Mouse (Mus musculus) T-helper 2 cell (primary cell): ENCODE results near the gene Dglucy.
"Not testable (repeated sequence)": the region's sequence is repeated elsewhere in the genome, so short reads cannot be mapped to it uniquely, and the experiment has no call there.

Experiments used
- in situ Hi-C: fragments of 300-600 bp; cut with MboI, MseI; formaldehyde crosslinking; loops from one replicate; pipeline ENCODE4 v1.15.1; 2025; ENCODE audit warnings: high pct_unique_total_duplicates

Dglucy gene

DNA sequence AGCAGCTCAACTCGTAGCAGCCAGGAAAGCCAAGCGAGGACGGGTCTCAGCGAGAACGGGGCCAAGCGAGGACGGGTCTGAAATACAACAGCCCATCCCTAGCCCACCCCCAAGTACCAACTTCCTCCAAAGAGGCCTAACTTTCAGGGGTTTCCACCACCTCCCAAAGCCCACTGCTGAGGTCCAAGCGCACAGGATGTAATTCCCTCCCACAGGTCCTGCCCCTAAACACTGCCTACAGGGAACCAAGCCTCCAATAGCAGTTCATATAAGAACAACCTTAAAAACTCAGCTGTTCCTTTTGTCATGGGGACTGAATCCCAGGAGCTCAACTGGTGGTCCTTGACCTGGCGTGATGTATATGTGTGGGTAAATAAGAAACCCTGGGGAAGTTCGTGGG, 1.6 kb downstream of the Dglucy start:
- in situ Hi-C loops = no loop called here

DNA sequence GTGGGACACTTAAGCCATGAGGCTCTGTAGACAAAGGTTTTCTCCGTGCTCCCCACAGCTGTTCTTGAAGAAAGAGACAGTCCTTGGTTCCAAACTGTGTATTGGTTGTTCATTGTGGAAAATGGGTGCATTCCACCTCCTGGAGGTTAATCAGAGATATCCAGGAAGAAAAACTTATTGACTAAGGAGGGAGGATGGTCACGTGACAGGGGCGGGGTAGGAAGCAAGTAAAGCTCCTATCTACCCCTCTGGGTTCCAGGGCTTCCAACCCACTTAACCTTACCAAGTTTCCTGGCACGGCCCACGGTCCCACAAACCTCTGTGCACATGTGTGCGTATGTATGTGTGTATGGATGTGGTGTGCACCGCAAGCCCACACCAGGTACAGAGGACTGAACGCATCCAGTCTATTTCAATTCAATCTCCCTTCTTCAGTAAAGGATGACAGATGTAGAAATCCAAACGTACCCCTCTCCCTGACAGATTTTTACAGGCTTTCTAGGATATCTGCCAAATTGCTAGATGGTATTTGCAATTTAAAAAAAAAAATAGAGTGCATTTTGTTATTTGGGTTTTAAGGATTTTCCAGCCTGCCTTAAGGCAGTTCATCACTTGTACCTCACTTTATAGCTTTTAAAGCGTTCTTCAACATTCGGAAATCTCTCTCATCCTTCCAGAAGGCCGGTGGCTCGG, 2.7 kb downstream of the Dglucy start:
- in situ Hi-C loops = no loop called here

DNA sequence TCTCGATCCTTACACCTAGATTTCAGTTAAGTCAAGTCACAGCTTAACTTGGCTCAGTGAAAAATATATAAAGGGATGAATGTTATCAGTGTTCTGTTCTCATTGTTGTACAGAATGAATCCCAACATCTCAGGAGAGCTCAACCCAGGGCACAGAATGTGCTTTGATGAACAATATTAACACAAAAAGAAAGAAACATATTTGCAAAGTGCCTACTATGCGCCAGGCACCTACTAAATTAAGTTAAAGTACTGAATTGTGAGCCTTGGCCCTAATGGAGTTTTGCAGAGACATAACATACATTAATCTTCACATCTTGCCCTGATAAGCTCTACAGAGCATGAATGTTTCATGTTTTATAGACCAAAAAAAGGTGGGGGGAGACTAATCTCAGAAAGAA, 5.3 kb downstream of the Dglucy start:
- in situ Hi-C loops = no loop called here

DNA sequence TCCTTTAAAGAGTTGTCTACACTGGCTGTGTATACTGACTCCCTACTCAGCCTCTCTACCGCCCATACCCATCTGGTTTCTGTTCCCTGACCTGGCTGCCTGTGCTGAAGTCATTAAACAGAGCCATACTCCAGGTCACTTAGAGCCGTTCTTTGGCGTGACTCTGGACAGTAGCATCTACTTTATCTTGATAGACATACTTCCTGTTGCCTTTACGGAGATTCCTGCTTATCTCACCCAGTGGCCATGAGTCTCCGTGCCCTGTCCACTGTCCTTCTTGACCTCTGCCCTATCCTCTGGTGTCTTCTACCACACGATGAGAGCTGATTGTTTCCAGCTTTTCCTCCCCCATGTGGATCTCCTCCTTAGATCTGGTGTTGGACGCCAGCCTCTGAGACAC, 6.5 kb downstream of the Dglucy start:
- in situ Hi-C loops = no loop called here

DNA sequence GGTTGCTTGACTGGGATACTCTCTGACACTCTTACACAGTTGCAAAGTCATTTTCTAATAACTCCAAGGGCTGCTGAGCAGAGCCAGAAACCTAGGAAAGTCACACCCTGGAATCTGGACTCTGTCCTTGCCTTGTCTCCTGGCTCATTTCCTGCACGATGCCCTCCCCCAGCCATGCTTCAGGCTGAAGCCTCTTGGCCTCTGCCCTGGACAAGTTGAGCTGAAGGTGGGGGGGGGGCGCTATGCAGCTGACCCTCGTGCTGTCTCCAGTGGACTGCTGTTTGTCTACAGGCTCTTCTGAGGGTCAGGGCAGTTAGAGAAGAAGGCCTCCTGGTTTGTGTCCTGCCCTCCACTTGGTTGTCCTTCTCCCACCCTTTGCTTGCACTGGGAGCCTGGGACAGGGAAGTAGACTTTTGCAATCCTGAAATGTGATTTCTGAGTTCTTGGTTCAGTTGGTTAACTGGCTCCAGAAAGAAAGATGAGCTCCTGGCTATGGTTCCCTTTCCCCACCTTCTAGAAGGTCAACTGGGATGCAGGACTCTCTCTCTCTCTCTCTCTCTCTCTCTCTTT, 11.2 kb downstream of the Dglucy start:
- in situ Hi-C loops = loop anchor here (10.0 kb wide), 1 partner anchor 1585 kb away; no protein-coding TSS in a partner anchor

DNA sequence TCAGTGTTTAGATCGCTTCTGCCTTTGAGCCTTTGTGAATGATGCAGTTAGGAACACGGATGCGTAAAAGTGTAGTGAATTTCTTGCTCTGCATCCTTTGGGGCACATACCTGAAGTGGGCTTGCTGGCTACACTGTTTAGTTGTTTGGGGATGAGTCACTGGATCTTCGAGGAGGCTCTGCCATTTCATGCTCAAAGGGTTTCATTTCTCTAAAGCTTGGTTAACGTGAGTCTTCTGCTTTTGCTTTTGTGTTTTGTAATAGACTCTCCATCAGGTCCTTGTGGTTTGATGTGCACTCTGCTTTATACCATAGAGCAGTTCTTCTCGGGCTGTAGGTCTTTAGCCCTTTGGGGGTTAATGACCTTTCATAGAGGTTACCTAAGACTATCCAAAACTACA, 12.6 kb downstream of the Dglucy start:
- in situ Hi-C loops = loop anchor here (10.0 kb wide), 1 partner anchor 1587 kb away; no protein-coding TSS in a partner anchor

DNA sequence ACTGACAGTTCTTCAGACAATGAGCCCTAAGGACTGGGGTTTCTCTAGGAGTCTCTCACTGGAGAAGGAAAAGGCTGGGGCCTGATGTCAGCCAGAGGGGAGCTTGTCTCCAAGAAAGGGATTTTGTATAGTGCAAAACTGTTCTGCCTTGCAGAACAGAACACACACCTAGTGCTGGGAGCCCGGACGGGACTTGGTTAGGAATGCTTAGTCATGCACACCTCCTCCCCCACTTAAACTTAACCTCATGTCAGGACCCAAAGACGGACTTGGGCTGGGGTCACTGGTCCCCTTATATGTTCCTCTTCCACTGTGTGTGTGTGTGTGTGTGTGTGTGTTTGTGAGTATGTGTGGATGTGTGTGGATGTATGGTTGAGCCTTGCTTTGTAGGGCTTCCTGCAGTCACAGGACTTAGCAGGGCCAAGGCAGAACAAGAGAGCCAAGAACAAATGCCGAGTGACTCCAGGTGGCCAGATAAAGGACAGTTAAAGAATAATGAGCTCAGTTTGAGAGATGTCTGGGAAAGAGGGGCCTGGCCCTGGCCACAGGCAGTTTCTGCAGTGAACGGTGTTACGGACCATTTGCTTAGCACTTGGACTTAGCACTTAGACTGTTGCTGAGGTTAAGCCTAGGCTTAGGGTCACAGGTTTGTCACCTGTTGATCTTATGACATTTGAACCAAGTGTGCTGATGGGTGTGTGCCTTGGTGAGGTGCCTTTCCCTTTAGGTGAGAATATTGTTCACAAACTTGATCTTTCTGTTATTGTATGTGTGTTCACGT, 15.8 kb downstream of the Dglucy start:
- in situ Hi-C loops = loop anchor here (10.0 kb wide), 1 partner anchor 1590 kb away; no protein-coding TSS in a partner anchor

DNA sequence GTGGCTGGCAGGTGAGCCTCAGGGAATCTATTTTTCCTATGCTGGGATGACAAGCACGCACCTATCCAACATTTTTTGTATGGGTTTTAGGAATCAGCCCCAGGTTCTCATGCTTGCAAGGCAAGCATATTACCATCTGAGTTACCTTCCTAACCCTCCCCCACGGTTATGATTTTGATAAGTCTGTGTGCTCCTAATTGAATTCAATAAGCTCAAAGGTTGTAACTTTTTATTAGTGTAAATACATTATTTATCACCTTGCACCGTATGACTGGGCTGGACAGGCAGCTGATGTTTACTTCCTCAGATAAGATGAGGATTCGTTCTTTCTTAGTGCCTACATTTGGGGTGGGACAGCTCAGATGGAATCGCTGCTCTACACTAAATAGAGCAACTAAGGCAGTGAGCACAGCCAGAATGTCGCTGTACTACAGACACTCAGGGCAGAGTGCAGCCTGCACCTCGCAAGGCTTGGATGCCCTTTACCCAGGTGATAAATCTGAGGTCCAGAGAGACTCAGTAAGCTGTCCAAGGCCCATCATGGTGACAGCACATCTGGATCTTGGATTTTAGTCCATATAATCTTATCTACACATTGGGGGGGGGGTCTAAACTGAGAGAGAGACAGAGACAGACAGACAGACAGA, 16.7 kb downstream of the Dglucy start:
- in situ Hi-C loops = loop anchor here (10.0 kb wide), 1 partner anchor 1591 kb away; no protein-coding TSS in a partner anchor

DNA sequence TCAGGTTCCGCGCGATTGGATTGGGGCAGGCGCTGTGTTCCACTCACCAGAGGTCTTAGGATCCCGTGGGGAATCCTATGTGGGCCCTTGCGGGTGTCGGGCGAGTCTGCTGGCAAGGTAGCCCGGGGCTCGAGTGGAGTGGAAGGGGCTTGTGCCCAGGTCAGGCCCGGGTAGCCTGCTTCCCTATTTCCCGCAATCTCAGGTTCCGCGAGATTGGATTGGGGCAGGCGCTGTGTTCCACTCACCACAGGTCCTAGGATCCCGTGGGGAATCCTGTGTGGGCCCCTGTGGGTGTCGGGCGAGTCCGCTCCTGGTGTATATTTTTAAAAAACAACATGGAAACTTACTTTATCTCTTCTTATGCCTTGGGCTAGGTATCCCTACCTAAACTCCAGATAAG, 24.5 kb downstream of the Dglucy start:
- in situ Hi-C loops = not testable (repeated sequence)

DNA sequence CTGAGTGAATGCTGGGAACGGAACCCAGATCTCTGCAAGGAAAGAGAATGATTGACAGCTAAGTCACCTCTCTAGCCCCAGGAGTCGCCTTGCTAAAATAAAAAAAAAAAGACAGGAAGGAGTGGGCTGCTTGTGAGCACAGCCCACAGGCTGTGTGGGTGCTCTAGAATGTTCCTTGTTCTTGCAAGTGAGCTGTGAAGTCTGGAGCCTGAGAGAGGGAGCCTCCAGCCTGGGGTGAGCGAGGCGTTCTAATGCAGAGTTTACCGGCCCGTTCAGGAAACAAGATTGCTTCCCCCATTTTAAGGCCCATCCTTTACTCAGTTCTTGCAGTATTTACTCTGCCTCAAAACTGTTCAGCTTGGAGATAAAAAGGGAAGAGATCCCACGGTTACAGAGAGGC, 28.4 kb downstream of the Dglucy start:
- in situ Hi-C loops = no loop called here

DNA sequence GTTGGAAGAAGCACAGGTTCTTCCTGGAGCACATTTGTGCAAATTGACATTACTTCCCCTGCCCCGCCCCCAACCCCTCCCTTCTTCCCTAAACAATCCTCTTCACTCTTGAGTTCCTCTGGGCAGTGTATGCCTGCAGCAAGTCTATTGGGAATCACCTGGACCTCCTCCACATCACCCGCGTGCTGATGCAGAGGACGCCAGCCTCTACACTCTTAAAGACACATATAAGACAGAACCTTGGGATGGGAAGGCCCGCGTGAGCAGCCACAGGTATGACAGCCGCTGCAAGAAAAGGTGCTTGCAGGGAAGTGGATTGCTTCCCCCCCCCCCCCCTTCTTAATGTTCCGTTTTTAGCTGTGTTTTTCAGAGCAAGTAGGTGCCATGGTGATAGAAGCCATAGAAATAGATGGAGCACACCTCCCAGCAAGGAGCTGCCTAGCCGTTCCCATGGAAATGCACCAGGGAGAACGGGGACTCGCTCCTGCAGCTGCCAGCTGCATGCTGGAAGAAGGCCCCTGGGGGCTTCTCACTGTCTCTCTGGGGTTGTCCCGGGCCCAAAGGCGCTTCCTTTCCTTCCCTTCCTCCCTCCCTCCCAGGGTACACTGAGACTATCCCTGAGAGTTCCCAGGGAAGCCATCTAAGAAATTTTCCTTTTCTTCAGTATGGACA, 29.9 kb downstream of the Dglucy start:
- in situ Hi-C loops = no loop called here

DNA sequence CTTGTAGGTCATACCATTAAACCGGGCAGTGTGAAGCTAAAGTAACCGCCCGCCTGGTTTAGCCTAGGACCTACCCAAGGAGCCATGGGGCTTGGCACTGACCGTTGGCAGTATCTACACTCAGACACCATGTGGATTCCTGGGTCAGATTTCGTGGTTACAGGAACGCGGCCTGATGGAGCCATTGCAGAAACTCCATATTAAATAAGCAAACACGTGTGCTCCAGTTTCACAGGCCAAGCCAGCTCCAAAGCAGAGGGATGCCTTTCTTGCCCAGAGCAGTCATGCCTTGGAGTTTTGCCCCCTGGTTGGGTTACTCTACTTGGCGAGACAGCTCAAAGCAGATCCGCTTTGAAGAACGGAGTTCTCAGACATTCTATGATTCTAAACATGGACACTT, 31.7 kb downstream of the Dglucy start:
- in situ Hi-C loops = no loop called here

DNA sequence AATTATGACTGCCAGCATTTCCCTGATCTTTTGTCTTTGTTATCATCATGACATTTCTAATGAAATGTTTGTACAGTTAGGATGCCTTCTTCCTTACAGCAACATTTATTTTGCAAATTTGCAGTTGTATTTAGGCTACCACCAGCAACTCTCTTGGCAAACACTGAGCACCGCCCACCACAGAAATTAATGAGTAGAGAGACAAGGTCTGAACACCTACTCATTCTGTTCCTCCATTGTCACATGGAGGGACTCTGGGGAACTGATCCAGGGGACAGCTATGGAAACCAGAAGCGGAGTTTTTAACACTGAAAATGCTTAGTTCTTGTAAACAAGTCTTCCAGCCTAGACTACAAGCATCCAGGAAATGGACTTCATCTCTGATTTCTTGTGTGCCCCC, 35.0 kb downstream of the Dglucy start:
- in situ Hi-C loops = no loop called here

DNA sequence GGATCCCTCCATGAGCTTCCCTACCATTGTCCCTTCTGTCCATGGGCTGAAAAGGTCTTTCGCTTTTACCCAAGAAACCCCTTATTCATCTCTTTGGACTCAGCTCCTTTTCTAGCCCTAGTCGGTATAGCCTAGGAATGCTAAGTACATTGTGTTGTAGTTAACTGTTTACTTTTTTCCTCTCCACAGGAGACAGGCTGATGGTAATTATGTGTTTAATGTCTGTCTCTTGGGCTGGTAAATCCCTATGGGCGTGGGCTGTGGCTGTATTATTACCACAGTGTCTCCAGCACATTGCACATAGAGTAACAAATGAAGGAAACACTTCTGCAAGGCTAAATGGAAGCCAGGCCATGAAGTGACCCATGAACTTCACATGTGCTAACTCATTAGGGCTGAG, 35.8 kb downstream of the Dglucy start:
- in situ Hi-C loops = no loop called here

DNA sequence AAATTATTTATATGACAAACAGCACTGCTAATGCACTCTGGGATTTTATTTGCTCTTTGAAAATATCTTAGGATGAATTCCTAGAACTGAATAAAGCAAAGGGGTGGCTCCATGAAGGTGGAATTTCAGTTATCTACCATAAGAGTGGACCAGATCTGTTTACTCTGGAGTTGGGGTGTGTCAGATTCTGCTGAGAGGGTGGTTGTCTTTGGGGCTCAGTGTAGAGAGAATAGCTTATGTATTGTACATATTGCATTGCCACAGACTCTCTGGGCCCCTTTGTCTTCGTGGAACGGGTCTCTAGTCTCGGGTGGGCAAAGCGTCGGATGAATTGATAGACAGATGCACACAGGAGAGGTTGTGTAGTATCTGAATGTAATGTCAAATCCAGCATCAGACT, 38.0 kb downstream of the Dglucy start:
- in situ Hi-C loops = no loop called here

DNA sequence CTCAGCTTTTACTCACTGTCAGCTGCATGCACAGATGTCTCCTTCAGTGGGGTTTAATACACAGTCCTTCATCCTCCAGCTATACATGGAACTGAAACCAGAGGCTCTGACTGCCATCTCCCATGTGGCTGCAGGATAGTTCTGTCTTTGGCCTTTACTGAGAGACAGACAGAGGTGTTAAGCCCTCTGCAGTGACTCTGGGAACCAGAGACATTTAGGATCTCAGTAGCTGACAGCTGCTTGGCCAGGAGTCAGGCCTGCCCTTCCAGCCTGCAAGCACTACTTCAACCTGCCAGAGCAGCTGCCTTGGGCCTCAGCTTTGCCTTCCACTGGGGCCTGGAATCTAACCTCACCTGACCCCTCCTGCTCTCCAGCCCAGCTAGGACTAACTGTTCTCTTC, 41.1 kb downstream of the Dglucy start:
- in situ Hi-C loops = no loop called here

DNA sequence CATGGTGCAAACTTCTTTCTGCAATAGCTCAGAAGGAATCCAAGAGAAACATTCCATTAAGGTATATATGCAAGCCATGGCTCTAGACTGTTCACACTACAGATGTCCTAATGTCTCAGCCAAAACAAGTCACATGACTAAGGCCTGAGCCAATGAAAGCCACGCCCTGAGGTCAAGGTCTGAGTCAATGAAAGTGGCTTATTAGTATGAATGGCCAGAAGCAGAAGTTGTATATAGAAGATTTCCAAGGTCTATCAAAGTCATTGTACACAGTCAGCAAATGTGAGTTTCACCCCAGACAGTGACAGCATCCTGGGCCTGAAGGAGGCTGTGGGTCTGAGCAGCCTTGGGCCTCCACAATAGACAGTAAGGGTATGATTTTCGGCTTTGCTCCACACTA, 52.2 kb downstream of the Dglucy start:
- in situ Hi-C loops = no loop called here

DNA sequence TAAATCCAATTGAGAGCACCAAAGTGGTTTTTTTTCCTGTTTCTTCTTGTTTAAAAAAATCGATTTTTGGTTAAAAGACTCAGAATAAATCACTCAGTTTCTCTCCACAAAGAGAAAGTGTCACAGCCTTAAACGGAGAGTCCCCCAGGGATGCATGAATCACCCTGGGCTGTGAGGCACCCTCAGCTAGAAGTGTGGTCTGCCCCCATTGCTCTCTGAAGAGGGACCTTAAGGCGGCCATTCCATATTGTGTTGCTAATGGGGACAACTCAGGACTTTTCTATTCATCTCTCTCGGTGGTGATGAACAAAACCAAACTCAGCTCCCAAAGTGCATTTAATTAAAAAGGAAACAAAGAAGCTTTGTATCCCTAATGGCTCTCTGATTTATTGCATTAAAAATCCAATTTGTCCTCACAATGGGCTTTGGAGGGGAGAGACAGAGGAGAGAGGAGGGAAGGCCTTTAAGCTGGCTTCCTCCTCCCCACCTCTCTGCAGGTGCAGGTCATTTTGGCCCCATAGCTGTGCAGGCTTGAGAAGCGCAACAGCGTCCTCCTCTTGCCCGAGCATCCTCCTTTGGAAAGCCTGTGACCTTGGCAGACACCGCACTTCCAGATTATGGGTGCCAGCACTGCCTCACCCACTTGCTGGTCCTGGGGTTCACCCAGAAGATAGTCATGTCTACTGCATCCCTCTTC, 52.9 kb downstream of the Dglucy start:
- in situ Hi-C loops = no loop called here

DNA sequence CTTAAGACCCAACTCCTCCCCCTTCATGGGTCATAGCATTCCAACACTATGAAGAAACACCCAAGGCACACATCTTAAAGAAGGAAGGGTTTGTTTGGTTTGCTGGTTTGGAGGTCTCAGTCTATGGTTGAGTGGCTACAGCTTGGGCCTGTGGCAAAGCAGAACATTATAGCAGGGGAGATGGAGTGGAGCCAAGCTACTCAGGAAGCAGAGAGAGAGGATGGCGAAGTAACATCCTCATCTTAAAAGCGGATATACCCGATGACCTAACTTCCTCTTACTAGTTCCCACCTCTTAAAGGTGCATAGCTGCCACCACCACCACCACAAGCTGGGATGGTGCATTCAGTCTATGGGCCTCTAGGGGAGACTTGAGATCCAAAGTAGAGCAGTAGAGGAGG, 58.4 kb downstream of the Dglucy start:
- in situ Hi-C loops = no loop called here

DNA sequence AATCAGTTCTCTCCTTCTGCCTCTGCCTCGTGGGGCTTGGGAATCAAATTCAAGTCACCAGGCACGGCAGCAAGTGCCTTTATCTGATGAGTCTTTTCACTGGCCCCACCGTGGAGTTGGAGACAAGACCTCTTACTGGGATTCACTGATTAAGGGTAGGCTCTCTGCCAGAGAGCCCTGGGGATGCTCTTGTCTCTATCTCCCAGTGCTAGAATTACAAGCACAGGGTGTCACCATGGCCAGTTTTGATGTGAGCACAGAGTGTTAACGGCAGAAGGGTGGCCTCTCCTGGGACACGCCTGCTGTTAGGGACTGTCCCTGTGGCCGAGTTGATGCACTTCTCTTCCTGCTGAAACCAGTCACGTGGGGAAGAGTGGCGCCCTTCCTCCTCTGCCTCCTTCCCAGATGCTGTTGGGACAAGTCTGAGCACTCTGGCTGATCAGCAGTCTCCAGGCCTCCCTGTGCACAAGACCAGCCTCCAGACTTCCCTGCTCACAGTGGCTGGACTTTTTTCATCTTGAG, 60.3 kb downstream of the Dglucy start:
- in situ Hi-C loops = no loop called here

DNA sequence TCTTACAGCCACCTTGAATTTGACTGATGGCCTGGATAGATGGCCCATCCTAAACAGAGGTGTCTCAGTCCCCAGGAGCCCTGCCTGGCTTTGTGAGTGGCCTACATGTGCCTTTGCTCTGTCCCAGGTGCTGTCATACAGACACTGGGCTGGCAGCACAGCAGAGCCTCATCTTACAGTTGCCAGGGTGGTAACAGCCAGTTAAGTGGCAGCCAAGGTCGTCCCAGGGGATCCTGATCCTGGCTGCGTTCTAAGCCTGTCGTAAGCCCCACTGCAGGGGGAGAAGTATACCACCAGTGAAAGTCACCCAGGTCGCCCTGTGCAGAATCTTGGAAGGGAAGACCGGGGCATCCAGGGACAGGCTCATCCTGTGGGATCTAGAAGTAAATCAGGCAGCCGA, 61.1 kb downstream of the Dglucy start:
- in situ Hi-C loops = loop anchor here (5.0 to 10.0 kb wide), 2 partner anchors 233 to 265 kb away; no protein-coding TSS in a partner anchor
